Mouse (Mus musculus) retina, postnatal 7 days (tissue): ENCODE measurements at regions not wholly inside any gene's neighbourhood (a gene's known extent, or its start where the extent isn't known, plus 50 kb on each side); places are given as distances from the start of the nearest gene placed in this dataset.

Source experiments
- DNase-seq: peaks from one replicate; pipeline ENCODE4 v3.0.0-alpha.2; 2012; ENCODE audit warnings: low read depth, low spot score

- no peak for DNase-seq
Observed at GRCm38 (mm10) chr1:137640848-137641247, 534.7 kb downstream of the Ptprc start.

DNA sequence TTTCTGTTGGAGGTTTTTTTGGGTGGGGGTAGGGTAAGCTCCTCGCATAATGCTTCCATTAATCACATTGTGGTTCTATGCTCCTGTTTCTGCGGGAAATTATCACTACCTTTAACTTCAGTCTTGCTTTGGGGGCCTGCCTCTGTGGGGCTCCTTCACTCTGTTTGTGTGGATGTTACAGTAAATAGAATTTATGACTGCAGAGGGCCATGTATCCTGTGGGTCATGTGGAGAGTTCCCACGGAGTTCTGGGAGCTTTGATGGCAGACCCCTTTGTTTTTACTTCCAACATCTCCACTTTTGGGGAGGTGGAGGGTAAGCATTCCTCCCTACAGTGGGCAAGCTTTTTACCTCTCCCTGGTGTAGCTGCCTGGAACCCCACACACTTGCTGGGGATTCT, 538.6 kb downstream of the Ptprc start:
- no peak for DNase-seq

DNA sequence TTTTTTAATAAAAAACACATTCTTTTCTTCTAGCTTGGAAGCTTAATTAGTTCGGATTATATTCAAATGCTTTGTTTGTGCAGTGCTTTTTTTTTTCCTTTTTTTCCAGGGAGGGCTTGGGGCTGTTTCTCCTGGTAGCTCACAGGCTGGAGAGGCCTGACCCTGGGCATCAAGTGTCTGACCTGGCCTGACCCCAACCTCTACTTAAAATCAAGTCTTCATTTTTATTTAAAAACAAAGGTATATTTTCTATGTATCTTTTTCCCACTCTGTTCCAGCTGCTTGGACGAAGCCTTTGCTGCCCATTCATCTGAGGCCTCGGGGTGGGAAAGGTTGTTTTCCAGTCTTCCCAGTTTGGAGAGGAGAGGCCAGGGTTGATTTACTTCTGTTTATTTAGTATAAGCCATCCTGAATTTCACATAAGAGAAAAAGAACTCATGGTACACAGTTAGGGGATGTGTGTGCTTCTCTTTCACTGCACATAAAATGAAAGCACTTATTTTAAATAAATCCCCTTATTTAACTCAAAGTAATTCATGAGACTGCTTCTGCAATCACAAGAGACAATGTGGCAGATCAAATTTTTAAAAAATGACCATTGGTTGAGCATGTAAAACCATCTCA, 539.1 kb downstream of the Ptprc start:
- no peak for DNase-seq

- DNase-seq: no peak
Observed at GRCm38 (mm10) chr1:137635781-137636180, 539.7 kb downstream of the Ptprc start.

GRCm38 (mm10) chr1:137631546-137631945, 544.0 kb downstream of the Ptprc start:
- no peak for DNase-seq

DNA sequence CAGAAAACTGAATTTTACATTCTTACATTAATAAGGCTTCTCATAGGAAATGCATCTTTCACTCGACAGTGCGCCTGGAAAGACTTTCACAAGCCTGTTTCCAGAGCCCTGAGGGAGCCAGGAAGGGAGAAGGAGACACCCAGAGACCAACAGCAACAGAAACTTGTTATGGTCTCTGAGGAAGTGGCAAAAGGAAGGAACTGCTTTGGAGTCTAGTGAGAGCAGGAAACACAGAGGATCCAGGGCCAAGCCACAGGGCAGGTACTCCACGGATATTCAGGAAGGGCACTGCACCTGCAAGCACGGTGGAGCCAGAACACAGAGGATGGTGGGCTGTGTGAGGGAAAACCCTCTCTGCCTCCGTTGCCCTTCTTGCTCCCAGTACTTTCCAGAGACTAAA, 554.8 kb downstream of the Ptprc start:
- no peak for DNase-seq

GRCm38 (mm10) chr1:137618231-137618630, 557.3 kb downstream of the Ptprc start:
- no peak for DNase-seq

DNA sequence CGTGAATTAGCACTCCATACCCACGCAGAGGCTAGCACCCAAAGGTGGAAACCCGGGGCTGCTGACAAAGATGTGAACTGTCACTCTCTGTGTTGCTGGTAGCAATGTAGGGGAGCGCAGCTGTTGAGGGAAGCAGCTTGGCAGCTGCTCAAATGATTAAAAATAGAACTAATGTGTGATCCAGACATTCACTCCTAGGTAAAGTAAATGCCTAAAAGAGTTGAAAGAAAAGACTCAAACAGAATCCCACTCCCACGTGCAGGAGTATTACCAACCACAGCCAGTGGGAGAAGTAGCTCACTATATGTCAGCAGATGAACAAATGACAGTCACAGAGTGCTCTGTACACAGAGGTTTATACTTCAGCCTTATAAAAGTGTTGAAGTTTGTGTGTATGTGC, 558.0 kb downstream of the Ptprc start:
- no peak for DNase-seq

- DNase-seq: no peak
Observed at GRCm38 (mm10) chr1:137606716-137607115, 568.8 kb downstream of the Ptprc start.

- no peak for DNase-seq
Observed at GRCm38 (mm10) chr1:137605890-137606663, 569.4 kb downstream of the Ptprc start.

GRCm38 (mm10) chr1:137593732-137594131, 581.8 kb downstream of the Ptprc start:
- no peak for DNase-seq

DNA sequence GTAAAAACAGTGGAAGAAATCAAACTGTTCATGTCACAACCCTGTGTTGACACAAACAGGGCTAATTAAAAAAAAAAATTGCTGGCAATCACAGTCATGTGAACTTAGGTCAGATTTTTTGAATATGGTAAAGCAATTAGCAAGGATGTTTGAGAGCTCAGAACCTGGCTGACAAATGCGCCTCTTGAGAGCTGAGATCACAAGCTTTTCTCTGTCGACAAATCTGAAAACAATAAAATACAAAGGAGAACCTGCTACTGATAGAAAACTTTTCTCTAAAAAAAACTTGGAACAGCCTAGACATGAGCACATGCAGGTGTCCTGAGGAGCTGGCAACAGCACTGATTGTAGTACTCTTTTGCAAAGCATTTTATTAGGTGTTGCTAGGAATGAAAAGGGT, 583.6 kb downstream of the Ptprc start:
- no peak for DNase-seq

- DNase-seq: no peak
Observed at GRCm38 (mm10) chr1:137591295-137591694, 584.2 kb downstream of the Ptprc start.

- no peak for DNase-seq
Observed at GRCm38 (mm10) chr1:137588304-137589300, 586.9 kb downstream of the Ptprc start.

GRCm38 (mm10) chr1:137587481-137588228, 587.9 kb downstream of the Ptprc start:
- no peak for DNase-seq

GRCm38 (mm10) chr1:137584696-137585095, 590.8 kb downstream of the Ptprc start:
- DNase-seq: no peak

GRCm38 (mm10) chr1:137584104-137584675, 591.3 kb downstream of the Ptprc start:
- no peak for DNase-seq

DNA sequence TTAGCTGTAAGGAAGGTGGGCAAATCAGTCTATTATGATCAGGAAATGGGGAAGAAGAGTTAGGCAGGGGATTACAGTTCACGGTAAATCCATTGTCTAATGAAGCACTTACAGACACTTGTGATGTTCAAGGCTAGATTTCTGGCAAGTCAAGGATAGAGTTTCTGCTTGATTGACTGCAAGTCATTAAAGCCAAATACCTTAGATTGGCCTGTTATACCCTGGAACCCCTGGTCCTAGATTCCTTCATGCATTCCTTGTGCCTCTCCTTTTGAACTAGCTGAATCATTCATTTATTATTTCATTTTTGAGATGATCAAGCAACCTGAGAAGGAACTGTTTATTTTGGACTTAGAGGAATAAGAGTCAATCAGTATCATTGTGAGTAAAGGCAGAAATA, 597.9 kb downstream of the Ptprc start:
- no peak for DNase-seq

DNA sequence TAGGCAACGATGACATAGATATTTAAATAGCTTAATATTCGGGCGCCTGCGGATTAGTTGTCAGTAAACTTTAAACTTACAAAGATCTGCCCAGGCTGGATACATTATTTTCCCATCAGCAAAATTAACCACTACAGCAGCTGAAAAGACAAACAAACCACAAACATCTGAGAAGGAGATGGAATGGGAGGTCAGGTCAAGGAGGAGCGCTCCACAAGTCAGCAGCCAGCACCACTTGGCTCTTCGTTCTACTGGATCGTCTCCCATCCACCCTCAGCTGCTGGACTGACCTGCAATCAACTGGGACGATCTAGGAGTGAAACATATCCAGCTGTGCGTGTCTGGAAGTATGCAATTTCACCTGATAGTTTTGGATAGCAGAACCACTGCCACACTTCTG, 599.3 kb downstream of the Ptprc start:
- no peak for DNase-seq

DNA sequence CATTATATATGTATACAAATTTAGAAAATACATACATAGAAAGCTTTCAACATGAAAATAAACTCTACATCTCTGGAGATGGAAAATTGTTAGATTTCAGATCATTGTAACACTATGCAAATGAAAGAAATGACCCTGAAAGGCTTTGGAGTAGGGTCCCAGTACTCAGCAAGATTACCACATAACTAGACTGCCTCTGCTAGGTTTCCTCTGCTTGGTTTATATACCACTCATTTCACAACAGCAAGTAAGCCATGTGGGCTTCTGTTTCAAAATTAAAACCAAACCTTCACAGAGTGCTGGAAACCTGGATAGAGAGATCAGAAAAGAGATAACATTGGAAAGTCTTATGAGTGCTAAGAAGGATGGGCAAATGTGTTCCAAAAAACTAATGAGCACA, 600.1 kb downstream of the Ptprc start:
- no peak for DNase-seq
